Comparison of ENCODE assay signal across 9 mouse cellular contexts in genomic region chr8:70150158-70150557, GRCm38 (mm10). TPM values are rescaled to one million over a fixed set of nuclear protein-coding genes. Genes with fewer than 3 reads are reported as not detected.
DNase-seq lines count a peak whose midpoint lies in the region; ATAC-seq and TF ChIP-seq lines count a peak whose summit lies in the region.
"Had no signal": no experiment of that assay in that cellular context is flagged by ENCODE, and none has a peak within 500 bp of the region (broad histone marks: within the 10 kb centered on the region; RNA-seq: fewer than 3 reads in every experiment).

No protein-coding gene starts in this region.

- TF ChIP-seq CTCF in intestine, postnatal 0 days (IDR thresholded peaks at IDR 0.05; ENCODE audit: low read depth), result no peak
- TF ChIP-seq CTCF in ES-Bruce4 (IDR thresholded peaks at IDR 0.05; ENCODE audit: low read depth, low read length), result no peak

- H3K27ac ChIP-seq in intestine, embryonic 15.5 days, result no peak overlapping the region
- no peak overlapping the region for H3K27ac ChIP-seq in intestine, postnatal 0 days (ENCODE audit: low read depth, low read length)
- peak overlapping the region; percentile 40; the same call in 1 of the 2 replicates for H3K27ac ChIP-seq in ES-Bruce4 (ENCODE audit: insufficient read depth, low read length)
- no peak overlapping the region for H3K27ac ChIP-seq in embryonic facial prominence, embryonic 12.5 days
- H3K27ac ChIP-seq in liver, embryonic 12.5 days, result no peak overlapping the region

- no peak overlapping the region for H3K4me2 ChIP-seq in intestine, embryonic 15.5 days (replicated peaks)
- H3K4me2 ChIP-seq in intestine, postnatal 0 days (replicated peaks; ENCODE audit: low read depth), result no peak overlapping the region; the same call in 1 of the 2 replicates
- peak overlapping the region; percentile 29; the same call in 1 of the 2 replicates for H3K4me2 ChIP-seq in embryonic facial prominence, embryonic 12.5 days (replicated peaks)
- H3K4me2 ChIP-seq in liver, embryonic 12.5 days, result peak overlapping the region; percentile 34

- peak; percentile 83; the same call in 1 of the 2 replicates for TF ChIP-seq EP300 in ES-Bruce4 (IDR thresholded peaks at IDR 0.05; ENCODE audit: insufficient read depth, low read depth, low read length)

- peaks cover 9% of the 10 kb centered on the region; the same call in 1 of the 2 replicates for H3K36me3 ChIP-seq in intestine, embryonic 15.5 days
- H3K36me3 ChIP-seq in intestine, postnatal 0 days (ENCODE audit: control insufficient read depth, insufficient read depth), result peaks cover 23% of the 10 kb centered on the region
- no peaks in the 10 kb centered on the region; the same call in 1 of the 2 replicates for H3K36me3 ChIP-seq in ES-Bruce4 (ENCODE audit: control insufficient read depth, insufficient read depth, low read length, poor library complexity, severe bottlenecking)
- peaks cover 22% of the 10 kb centered on the region for H3K36me3 ChIP-seq in embryonic facial prominence, embryonic 12.5 days
- peaks cover 22% of the 10 kb centered on the region for H3K36me3 ChIP-seq in liver, embryonic 12.5 days

- 15% methylated on average over 13 of the region's 13 CpGs for WGBS in intestine, embryonic 15.5 days
- WGBS in intestine, postnatal 0 days, result 13% methylated on average over 13 of the region's 13 CpGs
- 12% methylated on average over 13 of the region's 13 CpGs for WGBS in embryonic facial prominence, embryonic 12.5 days
- 22% methylated on average over 13 of the region's 13 CpGs for WGBS in liver, embryonic 12.5 days (ENCODE audit: insufficient replicate concordance)

- no peak for TF ChIP-seq POLR2A in ES-Bruce4 (IDR thresholded peaks at IDR 0.05; ENCODE audit: insufficient read depth, low read length)

- H3K4me1 ChIP-seq in intestine, embryonic 15.5 days (replicated peaks), result peaks cover 7% of the 10 kb centered on the region
- H3K4me1 ChIP-seq in intestine, postnatal 0 days (replicated peaks; ENCODE audit: control insufficient read depth, insufficient read depth, low read length), result no peaks in the 10 kb centered on the region
- peaks cover 11% of the 10 kb centered on the region for H3K4me1 ChIP-seq in ES-Bruce4 (ENCODE audit: control insufficient read depth, insufficient read depth, low read length)
- peaks cover 10% of the 10 kb centered on the region for H3K4me1 ChIP-seq in embryonic facial prominence, embryonic 12.5 days
- H3K4me1 ChIP-seq in liver, embryonic 12.5 days, result peaks cover 23% of the 10 kb centered on the region

- no peak overlapping the region for H3K9ac ChIP-seq in intestine, embryonic 15.5 days
- no peak overlapping the region for H3K9ac ChIP-seq in intestine, postnatal 0 days (ENCODE audit: low read depth, low read length)
- H3K9ac ChIP-seq in ES-Bruce4 (ENCODE audit: low read depth, poor library complexity, severe bottlenecking), result peak overlapping the region; percentile 19
- no peak overlapping the region for H3K9ac ChIP-seq in embryonic facial prominence, embryonic 12.5 days
- no peak overlapping the region; the same call in 1 of the 2 replicates for H3K9ac ChIP-seq in liver, embryonic 12.5 days

- no peaks in the 10 kb centered on the region for H3K27me3 ChIP-seq in intestine, embryonic 15.5 days (replicated peaks)
- H3K27me3 ChIP-seq in intestine, postnatal 0 days (replicated peaks; ENCODE audit: control insufficient read depth, insufficient read depth, low read length), result no peaks in the 10 kb centered on the region
- no peaks in the 10 kb centered on the region for H3K27me3 ChIP-seq in ES-Bruce4 (ENCODE audit: control insufficient read depth, insufficient read depth, low read length, poor library complexity, severe bottlenecking)
- no peaks in the 10 kb centered on the region; the same call in 1 of the 2 replicates for H3K27me3 ChIP-seq in embryonic facial prominence, embryonic 12.5 days
- peaks cover 30% of the 10 kb centered on the region for H3K27me3 ChIP-seq in liver, embryonic 12.5 days (replicated peaks)

- DNase-seq in lung, postnatal 14 days, result no peak
- no peak for DNase-seq in spleen, postnatal 14 days (ENCODE audit: low spot score in 2 of 2)
- DNase-seq: heart, postnatal 4 days; thymus, postnatal 14 days had no signal

- no peaks in the 10 kb centered on the region for H3K9me3 ChIP-seq in intestine, embryonic 15.5 days
- no peaks in the 10 kb centered on the region for H3K9me3 ChIP-seq in intestine, postnatal 0 days (ENCODE audit: control insufficient read depth)
- H3K9me3 ChIP-seq in ES-Bruce4 (replicated peaks; ENCODE audit: control insufficient read depth, insufficient read depth, low read length, poor library complexity, severe bottlenecking), result no peaks in the 10 kb centered on the region
- no peaks in the 10 kb centered on the region for H3K9me3 ChIP-seq in embryonic facial prominence, embryonic 12.5 days
- no peaks in the 10 kb centered on the region for H3K9me3 ChIP-seq in liver, embryonic 12.5 days (replicated peaks)

- 0 out of 2 replicates have a peak, but pooled peaks have one; percentile 24 for ATAC-seq in intestine, embryonic 15.5 days
- ATAC-seq in intestine, postnatal 0 days, result no peak
- ATAC-seq in embryonic facial prominence, embryonic 12.5 days (ENCODE audit: insufficient number of reproducible peaks, insufficient read depth, low FRiP score, low TSS enrichment), result no peak
- ATAC-seq in liver, embryonic 12.5 days, result peak; percentile 36; the same call in 1 of the 2 replicates

- no peak overlapping the region for H3K4me3 ChIP-seq in intestine, embryonic 15.5 days (replicated peaks)
- no peak overlapping the region for H3K4me3 ChIP-seq in intestine, postnatal 0 days (ENCODE audit: low read depth, low read length)
- H3K4me3 ChIP-seq in ES-Bruce4 (ENCODE audit: low read depth, low read length), result peak overlapping the region; percentile 12
- no peak overlapping the region for H3K4me3 ChIP-seq in embryonic facial prominence, embryonic 12.5 days
- H3K4me3 ChIP-seq in liver, embryonic 12.5 days, result 0 out of 2 replicates have a peak overlapping the region, but pooled peaks have one; percentile 1

RNA-seq across cellular contexts. Expression of gene Mef2b, which starts 10.6 kb away (rescaled TPM):
- polyA plus RNA-seq in intestine, embryonic 15.5 days (2015; fragmentation: Nextera tagmentation; extraction: Ambion mirVana), result 0.11 TPM in 1 of 2 replicates, not detected in the other
- 0.12 TPM in 1 of 2 replicates, not detected in the other for polyA plus RNA-seq in intestine, postnatal 0 days (2015; fragmentation: Nextera tagmentation; extraction: Ambion mirVana)
- polyA plus RNA-seq in ES-Bruce4 (2011; ENCODE audit: insufficient read depth, insufficient read length, low read depth, missing spikeins), result 4.4 and 5.8 TPM in 2 replicates
- polyA plus RNA-seq in embryonic facial prominence, embryonic 12.5 days (2016; fragmentation: Nextera tagmentation; extraction: Ambion mirVana), result 1.4 and 1.9 TPM in 2 replicates
- polyA plus RNA-seq in liver, embryonic 12.5 days (2016; fragmentation: Nextera tagmentation; extraction: Ambion mirVana), result 0.23 and 0.36 TPM in 2 replicates

RNA-seq across cellular contexts. Expression of gene Borcs8, which starts 10.9 kb away (rescaled TPM):
- polyA plus RNA-seq in intestine, embryonic 15.5 days (2015; fragmentation: Nextera tagmentation; extraction: Ambion mirVana), result 34.6 and 40.1 TPM in 2 replicates
- polyA plus RNA-seq in intestine, postnatal 0 days (2015; fragmentation: Nextera tagmentation; extraction: Ambion mirVana), result 29.2 and 32.5 TPM in 2 replicates
- polyA plus RNA-seq in ES-Bruce4 (2011; ENCODE audit: insufficient read depth, insufficient read length, low read depth, missing spikeins), result 24.1 and 28.3 TPM in 2 replicates
- 46.5 and 46.7 TPM in 2 replicates for polyA plus RNA-seq in embryonic facial prominence, embryonic 12.5 days (2016; fragmentation: Nextera tagmentation; extraction: Ambion mirVana)
- 25.1 and 28.8 TPM in 2 replicates for polyA plus RNA-seq in liver, embryonic 12.5 days (2016; fragmentation: Nextera tagmentation; extraction: Ambion mirVana)

RNA-seq across cellular contexts. Expression of gene Rfxank, which starts 11.2 kb away (rescaled TPM):
- 11.7 and 12.3 TPM in 2 replicates for polyA plus RNA-seq in intestine, embryonic 15.5 days (2015; fragmentation: Nextera tagmentation; extraction: Ambion mirVana)
- 11.1 and 11.2 TPM in 2 replicates for polyA plus RNA-seq in intestine, postnatal 0 days (2015; fragmentation: Nextera tagmentation; extraction: Ambion mirVana)
- polyA plus RNA-seq in ES-Bruce4 (2011; ENCODE audit: insufficient read depth, insufficient read length, low read depth, missing spikeins), result 7.9 and 8.2 TPM in 2 replicates
- polyA plus RNA-seq in embryonic facial prominence, embryonic 12.5 days (2016; fragmentation: Nextera tagmentation; extraction: Ambion mirVana), result 25.8 and 28.3 TPM in 2 replicates
- polyA plus RNA-seq in liver, embryonic 12.5 days (2016; fragmentation: Nextera tagmentation; extraction: Ambion mirVana), result 9.6 and 9.8 TPM in 2 replicates

RNA-seq across cellular contexts. Expression of gene Nr2c2ap, which starts 19.0 kb away (rescaled TPM):
- 47.4 and 48.9 TPM in 2 replicates for polyA plus RNA-seq in intestine, embryonic 15.5 days (2015; fragmentation: Nextera tagmentation; extraction: Ambion mirVana)
- 44.0 and 44.1 TPM in 2 replicates for polyA plus RNA-seq in intestine, postnatal 0 days (2015; fragmentation: Nextera tagmentation; extraction: Ambion mirVana)
- 38.0 and 42.7 TPM in 2 replicates for polyA plus RNA-seq in ES-Bruce4 (2011; ENCODE audit: insufficient read depth, insufficient read length, low read depth, missing spikeins)
- polyA plus RNA-seq in embryonic facial prominence, embryonic 12.5 days (2016; fragmentation: Nextera tagmentation; extraction: Ambion mirVana), result 24.2 and 25.0 TPM in 2 replicates
- polyA plus RNA-seq in liver, embryonic 12.5 days (2016; fragmentation: Nextera tagmentation; extraction: Ambion mirVana), result 30.9 and 33.0 TPM in 2 replicates

RNA-seq across cellular contexts. Expression of gene Tmem161a, which starts 22.0 kb away (rescaled TPM):
- polyA plus RNA-seq in intestine, embryonic 15.5 days (2015; fragmentation: Nextera tagmentation; extraction: Ambion mirVana), result 55.7 and 64.3 TPM in 2 replicates
- polyA plus RNA-seq in intestine, postnatal 0 days (2015; fragmentation: Nextera tagmentation; extraction: Ambion mirVana), result 40.0 and 42.0 TPM in 2 replicates
- polyA plus RNA-seq in ES-Bruce4 (2011; ENCODE audit: insufficient read depth, insufficient read length, low read depth, missing spikeins), result 36.5 and 43.1 TPM in 2 replicates
- 65.9 and 72.0 TPM in 2 replicates for polyA plus RNA-seq in embryonic facial prominence, embryonic 12.5 days (2016; fragmentation: Nextera tagmentation; extraction: Ambion mirVana)
- 37.7 and 39.4 TPM in 2 replicates for polyA plus RNA-seq in liver, embryonic 12.5 days (2016; fragmentation: Nextera tagmentation; extraction: Ambion mirVana)

Comparison
In these comparisons a context has a peak if more than half of its experiments do, and no peak if none do; other contexts are left out.
1. ATAC-seq: peak in intestine, embryonic 15.5 days (single experiment) and liver, embryonic 12.5 days (single experiment); none in intestine, postnatal 0 days (single experiment) and embryonic facial prominence, embryonic 12.5 days (single experiment).
2. H3K4me2 ChIP-seq: peak in embryonic facial prominence, embryonic 12.5 days (single experiment) and liver, embryonic 12.5 days (single experiment); none in intestine, embryonic 15.5 days (single experiment) and intestine, postnatal 0 days (single experiment).
3. H3K4me3 ChIP-seq: peak in ES-Bruce4 (single experiment) and liver, embryonic 12.5 days (single experiment); none in intestine, embryonic 15.5 days (single experiment), intestine, postnatal 0 days (single experiment) and embryonic facial prominence, embryonic 12.5 days (single experiment).